ENCODE assay signal across 9 mouse cellular contexts in genomic region chr7:132596557-132597250, GRCm38 (mm10). TPM values are rescaled to one million over a fixed set of nuclear protein-coding genes. Genes with fewer than 3 reads are reported as not detected.
A peak's percentile ranks its signal among the peaks of the same experiment; 100 is the strongest.
DNase-seq lines count a peak whose midpoint lies in the region; ATAC-seq lines count a peak whose summit lies in the region.
"Had no signal": no experiment of that assay in that cellular context is flagged by ENCODE, and none has a peak within 500 bp of the region (broad histone marks: within the 10 kb centered on the region; RNA-seq: fewer than 3 reads in every experiment).

No protein-coding gene starts in this region.

- H3K27me3 ChIP-seq in heart, embryonic 12.5 days (replicated peaks) = peaks cover 69% of the 10 kb centered on the region
- peaks cover 67% of the 10 kb centered on the region for H3K27me3 ChIP-seq in hindbrain, embryonic 14.5 days (ENCODE audit: control insufficient read depth, insufficient read depth, low read length)

- peaks cover 28% of the 10 kb centered on the region for H3K4me1 ChIP-seq in heart, embryonic 12.5 days (replicated peaks)
- peaks cover 28% of the 10 kb centered on the region for H3K4me1 ChIP-seq in hindbrain, embryonic 14.5 days (replicated peaks; ENCODE audit: control insufficient read depth, insufficient read depth, low read length)

- H3K36me3 ChIP-seq in heart, embryonic 12.5 days = no peaks in the 10 kb centered on the region
- no peaks in the 10 kb centered on the region for H3K36me3 ChIP-seq in hindbrain, embryonic 14.5 days (replicated peaks; ENCODE audit: control insufficient read depth, insufficient read depth)

- no peak for DNase-seq in heart, postnatal 36 days
- DNase-seq in R1 (ENCODE audit: low read depth, low spot score) (peak; percentile 33), adipocyte (ENCODE audit: low spot score) (no peak)
- DNase-seq in hindbrain, embryonic 14.5 days (ENCODE audit: low spot score) = no peak
- DNase-seq in mesoderm, embryonic 11.5 days (ENCODE audit: low read depth, low spot score) = peak; percentile 12
- no peak for DNase-seq in right cerebral cortex, postnatal 36 days (ENCODE audit: low spot score in 2 of 2)
- DNase-seq in embryo, embryonic 10.5 days (ENCODE audit: low spot score) = no peak
- DNase-seq: cerebellum, postnatal 14 days had no signal

- no peak for ATAC-seq in heart, embryonic 12.5 days (ENCODE audit: insufficient number of reproducible peaks, low FRiP score)
- ATAC-seq in hindbrain, embryonic 14.5 days (ENCODE audit: low FRiP score) = no peak

- peak overlapping the region; percentile 94 for H3K4me2 ChIP-seq in heart, embryonic 12.5 days
- H3K4me2 ChIP-seq in hindbrain, embryonic 14.5 days (replicated peaks) = peak overlapping the region; percentile 85

- H3K4me3 ChIP-seq in heart, embryonic 12.5 days = peak overlapping the region; percentile 57
- peak overlapping the region; percentile 43 for H3K4me3 ChIP-seq in hindbrain, embryonic 14.5 days (replicated peaks; ENCODE audit: low read length)

- WGBS in heart, embryonic 12.5 days = 7% methylated on average over 26 of the region's 26 CpGs
- WGBS in hindbrain, embryonic 14.5 days = 9% methylated on average over 26 of the region's 26 CpGs

- peak overlapping the region; percentile 41 for H3K9ac ChIP-seq in heart, embryonic 12.5 days
- peak overlapping the region; percentile 41; the same call in 1 of the 2 replicates for H3K9ac ChIP-seq in hindbrain, embryonic 14.5 days

- intact Hi-C loops in heart, postnatal 36 days (cut with DNase I) = no loop called here

- no peaks in the 10 kb centered on the region for H3K9me3 ChIP-seq in heart, embryonic 12.5 days (replicated peaks)
- H3K9me3 ChIP-seq in hindbrain, embryonic 14.5 days (ENCODE audit: control insufficient read depth, low read length) = no peaks in the 10 kb centered on the region

- H3K27ac ChIP-seq in heart, embryonic 12.5 days (ENCODE audit: poor library complexity, severe bottlenecking) = no peak overlapping the region
- H3K27ac ChIP-seq in hindbrain, embryonic 14.5 days = no peak overlapping the region

RNA-seq across cellular contexts. Expression of gene Nkx1-2, which starts 2.7 kb away (rescaled TPM):
- polyA plus RNA-seq in heart, embryonic 12.5 days (2016; fragmentation: Nextera tagmentation; extraction: Ambion mirVana) = not detected in 2 replicates
- not detected for total RNA-seq in heart, postnatal 36 days (2021)
- 0.47 and 0.74 TPM in 2 replicates for polyA plus RNA-seq in hindbrain, embryonic 14.5 days (2014; fragmentation: Nextera tagmentation; extraction: Ambion mirVana)

RNA-seq across cellular contexts. Expression of gene Lhpp, which starts 13.7 kb away (rescaled TPM):
- 23.5 and 23.6 TPM in 2 replicates for polyA plus RNA-seq in heart, embryonic 12.5 days (2016; fragmentation: Nextera tagmentation; extraction: Ambion mirVana)
- total RNA-seq in heart, postnatal 36 days (2021) = 10 to 100 TPM; 14.2 to 15.0 TPM
- polyA plus RNA-seq in hindbrain, embryonic 14.5 days (2014; fragmentation: Nextera tagmentation; extraction: Ambion mirVana) = 46.6 and 50.0 TPM in 2 replicates

RNA-seq across cellular contexts. Expression of gene Oat, which starts 20.5 kb away (rescaled TPM):
- polyA plus RNA-seq in heart, embryonic 12.5 days (2016; fragmentation: Nextera tagmentation; extraction: Ambion mirVana) = 161 and 163 TPM in 2 replicates
- total RNA-seq in heart, postnatal 36 days (2021) = 100 to 1,000 TPM; 169 to 175 TPM
- polyA plus RNA-seq in hindbrain, embryonic 14.5 days (2014; fragmentation: Nextera tagmentation; extraction: Ambion mirVana) = 107 and 119 TPM in 2 replicates

Comparison
In these comparisons a context has a peak if more than half of its experiments do, and no peak if none do; other contexts are left out.
1. DNase-seq: peak in R1 (single experiment) and mesoderm, embryonic 11.5 days (single experiment); none in heart, postnatal 36 days (0 of 2), hindbrain, embryonic 14.5 days (single experiment), right cerebral cortex, postnatal 36 days (0 of 2), embryo, embryonic 10.5 days (single experiment) and adipocyte (single experiment).